Mouse (Mus musculus): ENCODE results near the gene P4hb.
"Not testable (repeated sequence)": the region's sequence is repeated elsewhere in the genome, so short reads cannot be mapped to it uniquely, and the experiment has no call there.

The P4hb gene

GRCm38 (mm10) chr11:120535804-120536203 is 37.2 kb downstream of the P4hb start:
- DNase-seq = no peak

GRCm38 (mm10) chr11:120535145-120535544 is 37.9 kb downstream of the P4hb start:
- no peak for DNase-seq

- DNase-seq = no peak
These were observed 39.0 kb downstream of the P4hb start for GRCm38 (mm10) chr11:120534093-120534492.

- DNase-seq = no peak
These were observed 41.4 kb downstream of the P4hb start for GRCm38 (mm10) chr11:120531646-120532045.

GRCm38 (mm10) chr11:120530085-120530964 is 42.7 kb downstream of the P4hb start, which contains the start of gene Gcgr:
TSS of gene Gcgr (plus strand) at chr11:120530699.
- DNase-seq = peak; percentile 69

GRCm38 (mm10) chr11:120528903-120529302 is 44.1 kb downstream of the P4hb start:
- no peak for DNase-seq

GRCm38 (mm10) chr11:120527690-120528354 is 45.2 kb downstream of the P4hb start:
- DNase-seq = no peak

- no peak for DNase-seq
These were observed 47.1 kb downstream of the P4hb start for GRCm38 (mm10) chr11:120525959-120526358.

GRCm38 (mm10) chr11:120522581-120522980 is 50.5 kb downstream of the P4hb start:
- DNase-seq = no peak

- DNase-seq = no peak
These were observed 52.0 kb downstream of the P4hb start for GRCm38 (mm10) chr11:120520967-120521540.

- no peak for DNase-seq
These were observed 52.6 kb downstream of the P4hb start for GRCm38 (mm10) chr11:120520498-120520897.

GRCm38 (mm10) chr11:120519738-120520137 is 53.3 kb downstream of the P4hb start:
- DNase-seq = peak; percentile 50

GRCm38 (mm10) chr11:120518558-120518957 is 54.5 kb downstream of the P4hb start:
- DNase-seq = no peak

GRCm38 (mm10) chr11:120518027-120518426 is 55.0 kb downstream of the P4hb start:
- no peak for DNase-seq

- no peak for DNase-seq
These were observed 55.9 kb downstream of the P4hb start for GRCm38 (mm10) chr11:120517147-120517546.

GRCm38 (mm10) chr11:120515611-120516010 is 57.4 kb downstream of the P4hb start:
- DNase-seq = peak; percentile 88

GRCm38 (mm10) chr11:120514262-120514661 is 58.8 kb downstream of the P4hb start:
- DNase-seq = not testable (repeated sequence)

- DNase-seq = peak; percentile 60
These were observed 60.1 kb downstream of the P4hb start for GRCm38 (mm10) chr11:120512790-120513453.

- DNase-seq = peak; percentile 36
These were observed 62.5 kb downstream of the P4hb start for GRCm38 (mm10) chr11:120510375-120511030.
